ENCODE assay signal across 17 mouse cellular contexts in genomic region chr11:57773479-57773878, GRCm38 (mm10). TPM values are rescaled to one million over a fixed set of nuclear protein-coding genes. Genes with fewer than 3 reads are reported as not detected.
DNase-seq lines count a peak whose midpoint lies in the region; ATAC-seq and TF ChIP-seq lines count a peak whose summit lies in the region.
"Had no signal": no experiment of that assay in that cellular context is flagged by ENCODE, and none has a peak within 500 bp of the region (broad histone marks: within the 10 kb centered on the region; RNA-seq: fewer than 3 reads in every experiment).

No protein-coding gene starts in this region.

- WGBS in forebrain, postnatal 0 days: 15% methylated on average over 13 of the region's 13 CpGs
- WGBS in midbrain, embryonic 11.5 days: 11% methylated on average over 13 of the region's 13 CpGs
- 58% methylated on average over 13 of the region's 13 CpGs for WGBS in intestine, postnatal 0 days
- 43% methylated on average over 13 of the region's 13 CpGs for WGBS in intestine, embryonic 15.5 days

- no peak for TF ChIP-seq CTCF in forebrain, postnatal 0 days (IDR thresholded peaks at IDR 0.05; ENCODE audit: low read depth)
- TF ChIP-seq CTCF in intestine, postnatal 0 days (IDR thresholded peaks at IDR 0.05; ENCODE audit: low read depth): no peak

- H3K4me2 ChIP-seq in forebrain, postnatal 0 days (ENCODE audit: low read depth): peak overlapping the region; percentile 5; the same call in 1 of the 2 replicates
- no peak overlapping the region; the same call in 1 of the 2 replicates for H3K4me2 ChIP-seq in midbrain, embryonic 11.5 days
- H3K4me2 ChIP-seq in intestine, postnatal 0 days (replicated peaks; ENCODE audit: low read depth): no peak overlapping the region
- H3K4me2 ChIP-seq in intestine, embryonic 15.5 days (replicated peaks): no peak overlapping the region
- H3K4me2 ChIP-seq: liver, embryonic 11.5 days had no signal

- ATAC-seq in forebrain, postnatal 0 days: peak; percentile 23; the same call in 1 of the 2 replicates
- 0 out of 2 replicates have a peak, but pooled peaks have one; percentile 42 for ATAC-seq in midbrain, embryonic 11.5 days (ENCODE audit: low FRiP score)
- no peak for ATAC-seq in intestine, postnatal 0 days
- no peak for ATAC-seq in intestine, embryonic 15.5 days
- ATAC-seq: CD4-positive, CD25-positive, alpha-beta regulatory T cell, adult 4 months had no signal

- H3K4me3 ChIP-seq in forebrain, postnatal 0 days (ENCODE audit: low read depth, low read length): no peak overlapping the region
- no peak overlapping the region for H3K4me3 ChIP-seq in midbrain, embryonic 11.5 days (ENCODE audit: low read depth, low read length)
- no peak overlapping the region for H3K4me3 ChIP-seq in intestine, postnatal 0 days (ENCODE audit: low read depth, low read length)
- no peak overlapping the region for H3K4me3 ChIP-seq in intestine, embryonic 15.5 days (replicated peaks)
- H3K4me3 ChIP-seq: left cerebral cortex, adult 2 months had no signal

- no peaks in the 10 kb centered on the region; the same call in 1 of the 2 replicates for H3K36me3 ChIP-seq in forebrain, postnatal 0 days (ENCODE audit: insufficient read depth)
- no peaks in the 10 kb centered on the region for H3K36me3 ChIP-seq in midbrain, embryonic 11.5 days (ENCODE audit: control insufficient read depth, insufficient read depth, low read length)
- H3K36me3 ChIP-seq in intestine, postnatal 0 days (ENCODE audit: control insufficient read depth, insufficient read depth): peaks cover 41% of the 10 kb centered on the region
- H3K36me3 ChIP-seq in intestine, embryonic 15.5 days: no peaks in the 10 kb centered on the region

- peaks cover 29% of the 10 kb centered on the region for H3K27me3 ChIP-seq in forebrain, postnatal 0 days (ENCODE audit: insufficient read depth, low read length)
- no peaks in the 10 kb centered on the region for H3K27me3 ChIP-seq in midbrain, embryonic 11.5 days (ENCODE audit: control insufficient read depth, insufficient read depth, low read length)
- no peaks in the 10 kb centered on the region for H3K27me3 ChIP-seq in intestine, postnatal 0 days (replicated peaks; ENCODE audit: control insufficient read depth, insufficient read depth, low read length)
- H3K27me3 ChIP-seq in intestine, embryonic 15.5 days (replicated peaks): no peaks in the 10 kb centered on the region

- H3K9ac ChIP-seq in forebrain, postnatal 0 days: no peak overlapping the region
- no peak overlapping the region for H3K9ac ChIP-seq in midbrain, embryonic 11.5 days (ENCODE audit: low read length)
- no peak overlapping the region for H3K9ac ChIP-seq in intestine, postnatal 0 days (ENCODE audit: low read depth, low read length)
- no peak overlapping the region for H3K9ac ChIP-seq in intestine, embryonic 15.5 days

- no peaks in the 10 kb centered on the region for H3K9me3 ChIP-seq in forebrain, postnatal 0 days (ENCODE audit: low read length)
- H3K9me3 ChIP-seq in midbrain, embryonic 11.5 days (ENCODE audit: control insufficient read depth, low read length): no peaks in the 10 kb centered on the region
- no peaks in the 10 kb centered on the region for H3K9me3 ChIP-seq in intestine, postnatal 0 days (ENCODE audit: control insufficient read depth)
- no peaks in the 10 kb centered on the region for H3K9me3 ChIP-seq in intestine, embryonic 15.5 days

- no peak overlapping the region for H3K27ac ChIP-seq in forebrain, postnatal 0 days (ENCODE audit: low read depth, low read length)
- no peak overlapping the region; the same call in 1 of the 2 replicates for H3K27ac ChIP-seq in midbrain, embryonic 11.5 days (ENCODE audit: low read depth, low read length)
- no peak overlapping the region for H3K27ac ChIP-seq in intestine, postnatal 0 days (ENCODE audit: low read depth, low read length)
- no peak overlapping the region for H3K27ac ChIP-seq in intestine, embryonic 15.5 days
- H3K27ac ChIP-seq: left cerebral cortex, adult 2 months had no signal

- H3K4me1 ChIP-seq in forebrain, postnatal 0 days (ENCODE audit: insufficient read depth): no peaks in the 10 kb centered on the region
- peaks cover 17% of the 10 kb centered on the region for H3K4me1 ChIP-seq in midbrain, embryonic 11.5 days (ENCODE audit: control insufficient read depth, insufficient read depth, low read length)
- no peaks in the 10 kb centered on the region for H3K4me1 ChIP-seq in intestine, postnatal 0 days (replicated peaks; ENCODE audit: control insufficient read depth, insufficient read depth, low read length)
- H3K4me1 ChIP-seq in intestine, embryonic 15.5 days (replicated peaks): 0 out of 2 replicates have a peak, but pooled peaks cover 5% of the 10 kb centered on the region

- peak; percentile 89 for DNase-seq in Muller cell, postnatal 12 days (ENCODE audit: inconsistent ontology term)
- peak; percentile 45 for DNase-seq in embryo, embryonic 9.5 days (ENCODE audit: extremely low spot score)
- DNase-seq in forebrain, postnatal 0 days: no peak
- DNase-seq in midbrain, embryonic 11.5 days (ENCODE audit: low spot score, missing footprints): peak; percentile 90
- no peak for DNase-seq in adrenal gland, postnatal 10 days
- no peak for DNase-seq in lung, postnatal 10 days
- DNase-seq: adrenal gland, adult 2 months; cerebellum, postnatal 25 days; gastrocnemius, postnatal 36 days; kidney, postnatal 36 days; right cerebral cortex, postnatal 25 days had no signal

RNA-seq across cellular contexts. Expression of gene Sap30l, which starts 28.0 kb away (rescaled TPM):
- 26.6 and 35.4 TPM in 2 replicates for total RNA-seq in forebrain, postnatal 0 days (2014; rRNA removed)
- 11.4 and 15.3 TPM in 2 replicates for polyA plus RNA-seq in forebrain, postnatal 0 days (2015; fragmentation: Nextera tagmentation; extraction: Ambion mirVana)
- polyA plus RNA-seq in midbrain, embryonic 11.5 days (2014; fragmentation: Nextera tagmentation; extraction: Ambion mirVana): 14.5 and 14.7 TPM in 2 replicates
- polyA plus RNA-seq in intestine, postnatal 0 days (2015; fragmentation: Nextera tagmentation; extraction: Ambion mirVana): 19.3 and 21.2 TPM in 2 replicates
- total RNA-seq in adrenal gland, postnatal 10 days (2021): 10 to 100 TPM; 36.4 to 36.6 TPM
- 11.2 and 12.0 TPM in 2 replicates for polyA plus RNA-seq in intestine, embryonic 15.5 days (2015; fragmentation: Nextera tagmentation; extraction: Ambion mirVana)

RNA-seq across cellular contexts. Expression of gene Hand1, which starts 59.1 kb away (rescaled TPM):
- not detected in 2 replicates for total RNA-seq in forebrain, postnatal 0 days (2014; rRNA removed)
- polyA plus RNA-seq in forebrain, postnatal 0 days (2015; fragmentation: Nextera tagmentation; extraction: Ambion mirVana): not detected in 2 replicates
- polyA plus RNA-seq in midbrain, embryonic 11.5 days (2014; fragmentation: Nextera tagmentation; extraction: Ambion mirVana): not detected in 2 replicates
- polyA plus RNA-seq in intestine, postnatal 0 days (2015; fragmentation: Nextera tagmentation; extraction: Ambion mirVana): 17.4 and 20.7 TPM in 2 replicates
- total RNA-seq in adrenal gland, postnatal 10 days (2021): 10 to 100 TPM; 10.2 to 17.2 TPM
- polyA plus RNA-seq in intestine, embryonic 15.5 days (2015; fragmentation: Nextera tagmentation; extraction: Ambion mirVana): 25.9 and 27.5 TPM in 2 replicates
- total RNA-seq: gastrocnemius, postnatal 36 days; left cerebral cortex, adult 2 months; neutrophil, adult 5-6 weeks had no signal
- polyA plus RNA-seq: CD4-positive, CD25-positive, alpha-beta regulatory T cell, adult 4 months had no signal

Comparison
In these comparisons a context has a peak if more than half of its experiments do, and no peak if none do; other contexts are left out.
1. DNase-seq: peak in Muller cell, postnatal 12 days (single experiment), embryo, embryonic 9.5 days (single experiment) and midbrain, embryonic 11.5 days (single experiment); none in forebrain, postnatal 0 days (single experiment), adrenal gland, postnatal 10 days (single experiment) and lung, postnatal 10 days (single experiment).
2. ATAC-seq: peak in forebrain, postnatal 0 days (single experiment) and midbrain, embryonic 11.5 days (single experiment); none in intestine, postnatal 0 days (single experiment) and intestine, embryonic 15.5 days (single experiment).
3. RNA of gene Hand1, which starts 59.1 kb away (polyA plus RNA-seq): 25.9 to 27.5 TPM in intestine, embryonic 15.5 days and 17.4 to 20.7 TPM in intestine, postnatal 0 days; not detected in forebrain, postnatal 0 days and not detected in midbrain, embryonic 11.5 days; every median in the first group is over 10 times any median in the second.